Mouse (Mus musculus) liver, embryonic 14.5 days (tissue): ENCODE data around the gene Gm6902. TPM values are rescaled to one million over a fixed set of nuclear protein-coding genes. Genes with fewer than 3 reads are reported as not detected.
"Not testable (repeated sequence)": the region's sequence is repeated elsewhere in the genome, so short reads cannot be mapped to it uniquely, and the experiment has no call there.

ENCODE experiments used
- ATAC-seq: fragments of 200-750 bp; cut with Nextera tagmentation; 2 replicates; pipeline ENCODE4 v1.8.0; 2017; ENCODE audit warnings: moderate number of reproducible peaks, mild to moderate bottlenecking, moderate library complexity; ENCODE audit not compliant: insufficient read depth
- DNase-seq, 3 experiments: peaks; one replicate each; pipeline ENCODE4 v3.0.0-alpha.2; 2012 to 2013; ENCODE audit warnings: low read depth in 3 of 3, low spot score in 3 of 3
- H3K27ac ChIP-seq: fragments of 300-500 bp; sonication (generic); 2 replicates; pipeline ENCODE4 v1.5.1; 2014; ENCODE audit warnings: moderate library complexity, mild to moderate bottlenecking, control low read depth, inconsistent platforms
- H3K27me3 ChIP-seq: fragments of 300-500 bp; sonication (generic); 2 replicates; pipeline ENCODE4 v1.6.1; 2014; ENCODE audit warnings: mild to moderate bottlenecking, low read length, moderate library complexity; ENCODE audit not compliant: control insufficient read depth, insufficient read depth
- H3K36me3 ChIP-seq: fragments of 300-500 bp; sonication (generic); replicated peaks from 2 replicates; pipeline ENCODE4 v1.6.1; 2014; ENCODE audit warnings: low read depth; ENCODE audit not compliant: control insufficient read depth, insufficient read depth
- H3K4me1 ChIP-seq, 2 experiments: fragments of 200-500 bp in 1 of 2; fragments of 300-500 bp in 1 of 2; sonication (generic) in 1 of 2; replicated peaks; 2 replicates each; pipeline ENCODE4 v1.6.1; 2012 to 2014; ENCODE audit warnings: antibody characterized with exemption in 1 of 2, inconsistent platforms in 1 of 2, low read length in 1 of 2; ENCODE audit not compliant: control insufficient read depth in 2 of 2, insufficient read depth in 2 of 2
- H3K4me2 ChIP-seq: fragments of 300-500 bp; sonication (generic); 2 replicates; pipeline ENCODE4 v1.6.1; 2014; ENCODE audit warnings: low read depth, mild to moderate bottlenecking, control low read depth, moderate library complexity
- H3K4me3 ChIP-seq, 2 experiments: fragments of 200-500 bp in 1 of 2; fragments of 300-500 bp in 1 of 2; sonication (generic) in 1 of 2; 2 replicates each; pipeline ENCODE4 v1.5.1; 2012 to 2014; ENCODE audit warnings: low read depth in 2 of 2, low read length in 2 of 2, mild to moderate bottlenecking in 2 of 2, control low read depth in 1 of 2, inconsistent platforms in 1 of 2, moderate library complexity in 1 of 2; ENCODE audit not compliant: insufficient read depth in 1 of 2
- H3K9ac ChIP-seq: fragments of 300-500 bp; sonication (generic); replicated peaks from 2 replicates; pipeline ENCODE4 v1.6.1; 2014; ENCODE audit warnings: mild to moderate bottlenecking, control low read depth, moderate library complexity
- H3K9me3 ChIP-seq: fragments of 300-500 bp; sonication (generic); 2 replicates; pipeline ENCODE4 v1.6.1; 2016; ENCODE audit warnings: low read length, mixed read lengths; ENCODE audit not compliant: control insufficient read depth
- WGBS: fragments of 180-500 bp; shearing (Covaris S2); extraction: QIAGEN DNeasy Blood & Tissue Kit; methylation state at CpG from one replicate; pipeline ENCODE4 v1.1.7; 2014; ENCODE audit not compliant: insufficient replicate concordance; 5-methylcytosine and 5-hydroxymethylcytosine counted together
- polyA plus RNA-seq, 2 experiments: library from polyadenylated mRNA; depleted of rRNA in 1 of 2; stranded (reverse) in 1 of 2; unstranded in 1 of 2; fragments of >200 nt; fragmentation: Nextera tagmentation in 1 of 2; extraction: Ambion mirVana in 1 of 2; gene quantifications; 2 replicates each; pipeline versions ENCODE4 v1.2.1 to v1.2.3; 2012 to 2014

The Gm6902 gene
- polyA plus RNA-seq (2012; rRNA removed): not detected in 2 replicates
- not detected in 2 replicates for polyA plus RNA-seq (2014; fragmentation: Nextera tagmentation; extraction: Ambion mirVana)

DNA sequence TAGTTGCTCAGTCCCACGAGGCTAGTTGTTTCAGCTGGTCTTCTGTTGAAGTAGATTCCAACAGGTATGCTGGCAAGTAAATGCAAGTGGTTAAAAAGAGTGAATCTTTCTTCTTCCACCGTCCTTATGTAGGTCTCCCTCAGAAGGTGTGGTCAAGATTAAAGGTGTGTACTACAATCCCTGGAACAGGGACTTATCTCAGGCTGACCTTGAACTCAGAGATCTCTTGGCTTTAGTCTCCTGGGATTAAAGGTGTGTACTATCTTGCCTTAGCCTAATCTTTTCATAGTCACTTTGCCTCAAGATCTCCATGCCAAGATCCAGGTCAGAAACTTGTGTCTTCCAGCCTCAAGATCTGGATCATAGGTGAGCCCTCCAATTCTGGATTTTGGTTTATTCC, at the start of gene Gm6902:
Gene Gm6902 (minus strand): TSS at position 101 of the 400 bp plus-strand sequence.
- DNase-seq, H3K9me3 ChIP-seq, H3K9ac ChIP-seq, H3K27ac ChIP-seq, H3K4me1 ChIP-seq, ATAC-seq, H3K4me3 ChIP-seq, H3K4me2 ChIP-seq, H3K36me3 ChIP-seq, H3K27me3 ChIP-seq: not testable (repeated sequence)
- WGBS: no CpG with 5 or more reads among the region's 2 CpGs

DNA sequence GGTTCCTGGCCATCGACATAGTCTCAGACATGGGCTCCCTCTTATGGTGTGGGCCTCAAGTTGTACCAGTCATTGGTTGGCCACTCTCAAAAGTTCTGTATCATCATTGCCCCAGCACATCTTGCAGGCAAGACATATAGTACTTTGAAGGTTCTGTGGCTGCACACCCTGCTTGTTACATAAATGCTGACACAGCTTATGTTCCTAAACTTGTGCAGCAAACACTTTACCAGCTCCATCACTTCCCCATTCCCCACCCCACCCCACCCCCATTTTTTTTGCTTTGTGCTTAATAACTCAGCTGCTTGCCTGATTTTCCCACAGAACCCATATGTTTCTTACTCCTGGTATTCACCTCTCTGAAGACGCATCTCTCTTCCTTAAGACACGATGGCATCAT, 22.2 kb upstream of the Gm6902 start, which contains the start of gene Nlrp4e:
Gene Nlrp4e (plus strand): TSS at position 301 of the 400 bp plus-strand sequence.
- H3K4me3 ChIP-seq, DNase-seq, H3K9me3 ChIP-seq, H3K4me2 ChIP-seq, ATAC-seq, H3K9ac ChIP-seq, H3K27me3 ChIP-seq, H3K27ac ChIP-seq, H3K36me3 ChIP-seq, H3K4me1 ChIP-seq: not testable (repeated sequence)
- 52% methylated on average over 3 of the region's 3 CpGs for WGBS

DNA sequence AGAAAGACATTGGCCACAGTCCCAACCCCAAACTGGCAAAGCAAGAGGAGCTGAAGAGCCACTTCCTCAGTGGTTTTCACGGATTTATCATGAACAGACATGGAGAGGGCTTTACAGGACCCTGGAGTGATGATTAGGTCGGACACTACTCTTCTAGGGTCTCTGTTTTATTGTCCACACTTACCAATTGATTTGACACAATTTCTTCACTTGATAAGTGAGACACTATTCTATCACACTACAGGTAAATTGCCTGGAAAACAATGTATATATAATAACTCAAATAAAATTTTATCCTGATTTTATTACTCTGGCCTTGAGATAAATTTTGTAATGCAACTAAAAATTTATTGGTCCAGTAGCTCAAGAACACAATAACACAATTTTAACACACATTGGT, 27.1 kb downstream of the Gm6902 start, which contains the start of gene Vmn1r166:
Gene Vmn1r166 (minus strand): TSS at position 101 of the 400 bp plus-strand sequence.
- not testable (repeated sequence) for DNase-seq, H3K4me3 ChIP-seq, H3K36me3 ChIP-seq

More for the DNA sequence above, 27.1 kb downstream of the Gm6902 start, which contains the start of gene Vmn1r166:
- H3K9ac ChIP-seq, H3K4me1 ChIP-seq, ATAC-seq, H3K4me2 ChIP-seq, H3K27ac ChIP-seq, H3K9me3 ChIP-seq, H3K27me3 ChIP-seq: not testable (repeated sequence)
- no CpG with 5 or more reads among the region's 2 CpGs for WGBS

Other genes with a start within 250 kb of the Gm6902 start
- not detected in 2 replicates for gene Vmn1r163, start 223.4 kb downstream of the Gm6902 start, polyA plus RNA-seq (2012; rRNA removed)
- gene Vmn1r163, start 223.4 kb downstream of the Gm6902 start, polyA plus RNA-seq (2014; fragmentation: Nextera tagmentation; extraction: Ambion mirVana): not detected in 2 replicates
- not detected in 2 replicates for gene Gm8720, start 211.4 kb downstream of the Gm6902 start, polyA plus RNA-seq (2012; rRNA removed)
- gene Gm8720, start 211.4 kb downstream of the Gm6902 start, polyA plus RNA-seq (2014; fragmentation: Nextera tagmentation; extraction: Ambion mirVana): not detected in 2 replicates
- gene Gm10662, start 134.4 kb downstream of the Gm6902 start, polyA plus RNA-seq (2012; rRNA removed): not detected in 2 replicates
- gene Gm10662, start 134.4 kb downstream of the Gm6902 start, polyA plus RNA-seq (2014; fragmentation: Nextera tagmentation; extraction: Ambion mirVana): not detected in 2 replicates
- gene Vmn1r165, start 61.6 kb downstream of the Gm6902 start, polyA plus RNA-seq (2012; rRNA removed): not detected in 2 replicates
- gene Vmn1r165, start 61.6 kb downstream of the Gm6902 start, polyA plus RNA-seq (2014; fragmentation: Nextera tagmentation; extraction: Ambion mirVana): not detected in 2 replicates
- not detected in 2 replicates for gene Vmn1r166, start 27.2 kb downstream of the Gm6902 start, polyA plus RNA-seq (2012; rRNA removed)
- not detected in 2 replicates for gene Vmn1r166, start 27.2 kb downstream of the Gm6902 start, polyA plus RNA-seq (2014; fragmentation: Nextera tagmentation; extraction: Ambion mirVana)
- gene Nlrp4e, start 22.3 kb upstream of the Gm6902 start, polyA plus RNA-seq (2012; rRNA removed): not detected in 2 replicates
- not detected in 2 replicates for gene Nlrp4e, start 22.3 kb upstream of the Gm6902 start, polyA plus RNA-seq (2014; fragmentation: Nextera tagmentation; extraction: Ambion mirVana)
- not detected in 2 replicates for gene Nlrp5, start 107.0 kb upstream of the Gm6902 start, polyA plus RNA-seq (2012; rRNA removed)
- gene Nlrp5, start 107.0 kb upstream of the Gm6902 start, polyA plus RNA-seq (2014; fragmentation: Nextera tagmentation; extraction: Ambion mirVana): not detected in 2 replicates
- gene Vmn1r167, start 228.3 kb upstream of the Gm6902 start, polyA plus RNA-seq (2012; rRNA removed): not detected in 2 replicates
- not detected in 2 replicates for gene Vmn1r167, start 228.3 kb upstream of the Gm6902 start, polyA plus RNA-seq (2014; fragmentation: Nextera tagmentation; extraction: Ambion mirVana)